In the genomic region with DNA sequence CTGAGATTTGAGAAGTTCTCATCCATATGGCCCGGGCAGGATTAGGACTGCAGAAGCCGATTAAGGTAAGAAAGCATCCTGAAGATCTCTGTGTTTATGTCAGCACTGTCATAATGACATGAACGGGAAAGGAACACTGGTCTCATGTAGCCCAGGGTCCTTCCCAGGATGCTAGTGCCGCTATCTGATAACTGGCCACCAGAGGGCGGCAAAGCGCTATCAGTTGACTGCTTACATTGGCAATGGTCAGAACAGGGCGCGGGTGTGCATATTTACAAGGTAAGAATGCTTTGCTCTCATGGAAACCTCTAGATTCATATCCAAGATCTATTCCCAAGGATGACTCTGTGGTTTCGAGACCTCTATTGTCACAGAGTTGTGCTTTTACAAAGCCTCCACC, we compare ENCODE assay signal across 9 mouse cellular contexts. TPM values are rescaled to one million over a fixed set of nuclear protein-coding genes. Genes with fewer than 3 reads are reported as not detected.
A peak's percentile ranks its signal among the peaks of the same experiment; 100 is the strongest.
DNase-seq lines count a peak whose midpoint lies in the region; ATAC-seq and TF ChIP-seq lines count a peak whose summit lies in the region.
"Had no signal": no experiment of that assay in that cellular context is flagged by ENCODE, and none has a peak within 500 bp of the region (broad histone marks: within the 10 kb centered on the region; RNA-seq: fewer than 3 reads in every experiment).

No protein-coding gene starts in this region.

- peak; percentile 63 for DNase-seq in WW6 (ENCODE audit: low read depth, low spot score)
- DNase-seq in cerebellum, adult 9-11 months: peak; percentile 47
- DNase-seq in frontal cortex, postnatal 25 days (ENCODE audit: low spot score in 2 of 2): peak; percentile 83
- peak; percentile 94 for DNase-seq in hindbrain, postnatal 0 days (ENCODE audit: low spot score)
- DNase-seq in left cerebral cortex, adult 2 months (ENCODE audit: extremely low spot score in 1 of 2, low spot score in 2 of 2): peak; percentile 83 to 90
- DNase-seq in midbrain, embryonic 10.5 days (ENCODE audit: low spot score): peak; percentile 85
- DNase-seq in right cerebral cortex, postnatal 36 days (ENCODE audit: low spot score in 2 of 2): peak; percentile 62 to 63

- intact Hi-C loops in left cerebral cortex, adult 2 months (cut with DNase I): loop anchor here (1.0 to 5.0 kb wide), 5 partner anchors 36 to 419 kb away; a partner anchor contains a TSS

- no peak overlapping the region for H3K4me2 ChIP-seq in hindbrain, postnatal 0 days (ENCODE audit: low read depth, low read length)

- peak; percentile 98 for TF ChIP-seq CTCF in hindbrain, postnatal 0 days (IDR thresholded peaks at IDR 0.05; ENCODE audit: low read depth)
- peak; percentile 90 for TF ChIP-seq CTCF in left cerebral cortex, adult 2 months (IDR thresholded peaks at IDR 0.05)

- no peaks in the 10 kb centered on the region for H3K27me3 ChIP-seq in hindbrain, postnatal 0 days (ENCODE audit: insufficient read depth, low read length)
- no peaks in the 10 kb centered on the region for H3K27me3 ChIP-seq in midbrain, embryonic 10.5 days (ENCODE audit: low read depth, poor library complexity, severe bottlenecking)

- no peaks in the 10 kb centered on the region for H3K4me1 ChIP-seq in hindbrain, postnatal 0 days (ENCODE audit: insufficient read depth, low read length)
- no peaks in the 10 kb centered on the region for H3K4me1 ChIP-seq in midbrain, embryonic 10.5 days

- H3K9me3 ChIP-seq in hindbrain, postnatal 0 days (ENCODE audit: low read length): no peaks in the 10 kb centered on the region
- no peaks in the 10 kb centered on the region for H3K9me3 ChIP-seq in midbrain, embryonic 10.5 days (replicated peaks)

- 9% methylated on average over 9 of the region's 9 CpGs for WGBS in hindbrain, postnatal 0 days
- 10% methylated on average over 9 of the region's 9 CpGs for WGBS in midbrain, embryonic 10.5 days

- no peak overlapping the region for H3K4me3 ChIP-seq in hindbrain, postnatal 0 days (ENCODE audit: low read length)
- H3K4me3 ChIP-seq in left cerebral cortex, adult 2 months: no peak overlapping the region
- no peak overlapping the region for H3K4me3 ChIP-seq in midbrain, embryonic 10.5 days

- ATAC-seq in hindbrain, postnatal 0 days: peak; percentile 86
- no peak for ATAC-seq in activated CD4-positive, CD25-positive, alpha-beta regulatory T cell, adult 4 months

- H3K9ac ChIP-seq in hindbrain, postnatal 0 days (replicated peaks; ENCODE audit: low read length): no peak overlapping the region

- H3K36me3 ChIP-seq in hindbrain, postnatal 0 days (ENCODE audit: insufficient read depth, low read length): no peaks in the 10 kb centered on the region
- no peaks in the 10 kb centered on the region for H3K36me3 ChIP-seq in midbrain, embryonic 10.5 days

- H3K27ac ChIP-seq in hindbrain, postnatal 0 days: no peak overlapping the region
- H3K27ac ChIP-seq in left cerebral cortex, adult 2 months: no peak overlapping the region
- H3K27ac ChIP-seq in midbrain, embryonic 10.5 days (replicated peaks): no peak overlapping the region
- H3K27ac ChIP-seq: macrophage had no signal

RNA-seq across cellular contexts. Expression of a gene that starts 36.6 kb away (rescaled TPM):
- not detected in 2 replicates for total RNA-seq in hindbrain, postnatal 0 days (2014; rRNA removed)
- polyA plus RNA-seq in hindbrain, postnatal 0 days (2015; fragmentation: Nextera tagmentation; extraction: Ambion mirVana): not detected in 2 replicates
- under 1 TPM in 1 of 2 experiments, not detected in 1; 0.27 TPM for total RNA-seq in left cerebral cortex, adult 2 months (2021)
- not detected in 2 replicates for polyA plus RNA-seq in midbrain, embryonic 10.5 days (2016; fragmentation: Nextera tagmentation; extraction: Ambion mirVana)
- polyA plus RNA-seq in activated CD4-positive, CD25-positive, alpha-beta regulatory T cell, adult 4 months (2017; shearing (Covaris generic)): not detected
- polyA plus RNA-seq: macrophage had no signal

RNA-seq across cellular contexts. Expression of a gene that starts 51.6 kb away (rescaled TPM):
- 7.9 and 10.6 TPM in 2 replicates for total RNA-seq in hindbrain, postnatal 0 days (2014; rRNA removed)
- polyA plus RNA-seq in hindbrain, postnatal 0 days (2015; fragmentation: Nextera tagmentation; extraction: Ambion mirVana): 5.9 and 6.6 TPM in 2 replicates
- total RNA-seq in left cerebral cortex, adult 2 months (2021): under 1 TPM; 0.09 to 0.14 TPM
- not detected in 2 replicates for polyA plus RNA-seq in midbrain, embryonic 10.5 days (2016; fragmentation: Nextera tagmentation; extraction: Ambion mirVana)
- not detected for polyA plus RNA-seq in activated CD4-positive, CD25-positive, alpha-beta regulatory T cell, adult 4 months (2017; shearing (Covaris generic))
- polyA plus RNA-seq: macrophage had no signal
